Mouse (Mus musculus) lung, embryonic 16.5 days (tissue): ENCODE results near the gene Zgrf1. TPM values are rescaled to one million over a fixed set of nuclear protein-coding genes. Genes with fewer than 3 reads are reported as not detected.
A peak's percentile ranks its signal among the peaks of the same experiment; 100 is the strongest.

Experiments
- ATAC-seq: fragments of 200-750 bp; cut with Nextera tagmentation; 2 replicates; pipeline ENCODE4 v1.8.0; 2017; ENCODE audit warnings: low read depth, mild to moderate bottlenecking, moderate library complexity
- H3K27ac ChIP-seq: fragments of 300-500 bp; sonication (generic); 2 replicates; pipeline ENCODE4 v1.5.1; 2014; ENCODE audit warnings: mild to moderate bottlenecking, control low read depth, low read length
- H3K27me3 ChIP-seq: fragments of 300-500 bp; sonication (generic); 2 replicates; pipeline ENCODE4 v1.6.1; 2014; ENCODE audit warnings: low read depth, low read length, mixed read lengths; ENCODE audit not compliant: control insufficient read depth, insufficient read depth
- H3K36me3 ChIP-seq: fragments of 300-500 bp; sonication (generic); 2 replicates; pipeline ENCODE4 v1.6.1; 2014; ENCODE audit warnings: low read length; ENCODE audit not compliant: control insufficient read depth, insufficient read depth
- H3K4me1 ChIP-seq: fragments of 300-500 bp; sonication (generic); replicated peaks from 2 replicates; pipeline ENCODE4 v1.6.1; 2014; ENCODE audit warnings: low read length, mixed read lengths; ENCODE audit not compliant: control insufficient read depth, insufficient read depth
- H3K4me2 ChIP-seq: fragments of 300-500 bp; sonication (generic); 2 replicates; pipeline ENCODE4 v1.6.1; 2014; ENCODE audit warnings: low read depth, low read length, control low read depth
- H3K4me3 ChIP-seq: fragments of 300-500 bp; sonication (generic); 2 replicates; pipeline ENCODE4 v1.5.1; 2014; ENCODE audit warnings: mild to moderate bottlenecking, low read length, control low read depth
- H3K9ac ChIP-seq: fragments of 300-500 bp; sonication (generic); 2 replicates; pipeline ENCODE4 v1.6.1; 2014; ENCODE audit warnings: low read length, control low read depth
- H3K9me3 ChIP-seq: fragments of 300-500 bp; sonication (generic); 2 replicates; pipeline ENCODE4 v1.6.1; 2016; ENCODE audit warnings: low read length; ENCODE audit not compliant: control insufficient read depth
- WGBS: fragments of 180-500 bp; shearing (Covaris S2); extraction: QIAGEN DNeasy Blood & Tissue Kit; methylation state at CpG from one replicate; pipeline ENCODE4 v1.1.7; 2014; 5-methylcytosine and 5-hydroxymethylcytosine counted together
- polyA plus RNA-seq: library from polyadenylated mRNA; unstranded; fragments of >200 nt; fragmentation: Nextera tagmentation; extraction: Ambion mirVana; gene quantifications from 2 replicates; pipeline ENCODE4 v1.2.1, GENCODE M21; 2015

Gene Zgrf1
- polyA plus RNA-seq, 1 experiment from 2014 or later, result 8.3 TPM

DNA sequence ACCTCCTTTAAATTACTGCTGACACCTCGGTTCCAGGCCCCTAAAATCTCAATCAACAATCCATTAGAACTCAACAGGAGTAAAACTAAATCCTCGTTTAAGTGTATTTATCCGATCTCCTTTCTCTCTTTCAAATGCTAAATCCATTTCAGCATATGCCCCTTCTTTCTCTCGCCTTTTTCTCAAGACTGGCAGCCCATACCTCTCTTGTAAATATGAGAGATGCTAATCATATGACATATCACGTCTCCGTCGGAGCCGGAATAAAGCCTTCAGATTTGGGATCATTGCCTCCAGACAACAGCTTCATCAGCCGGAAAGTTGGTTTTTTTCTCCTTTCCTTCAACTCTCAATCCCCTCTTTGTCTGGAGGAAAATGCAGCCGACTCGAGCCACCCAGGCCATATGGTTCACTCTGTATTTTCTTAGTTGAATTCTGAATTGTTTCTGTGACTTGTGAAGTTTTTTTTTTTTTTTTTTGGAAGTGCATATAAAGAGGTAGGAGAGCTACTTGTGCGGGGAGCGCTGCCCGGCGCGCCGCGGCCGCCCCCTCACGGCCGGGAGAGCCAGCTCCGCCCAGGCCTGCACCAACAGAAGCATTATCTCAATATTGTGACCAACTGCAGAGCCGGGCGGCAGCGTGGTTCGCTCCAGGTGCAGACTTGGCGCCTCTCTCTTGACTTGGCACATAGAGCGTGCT, 72.6 kb downstream of the Zgrf1 start:
- H3K36me3 ChIP-seq, result no peaks in the 10 kb centered on the region
- H3K4me3 ChIP-seq, result peak overlapping the region; percentile 50
- no peak overlapping the region for H3K27ac ChIP-seq
- H3K4me1 ChIP-seq, result peaks cover 14% of the 10 kb centered on the region
- ATAC-seq, result no peak
- H3K9ac ChIP-seq, result no peak overlapping the region
- WGBS, result under 1% methylated on average over 28 of the region's 28 CpGs
- H3K27me3 ChIP-seq, result peaks cover 64% of the 10 kb centered on the region
- no peaks in the 10 kb centered on the region for H3K9me3 ChIP-seq
- peak overlapping the region; percentile 81 for H3K4me2 ChIP-seq

DNA sequence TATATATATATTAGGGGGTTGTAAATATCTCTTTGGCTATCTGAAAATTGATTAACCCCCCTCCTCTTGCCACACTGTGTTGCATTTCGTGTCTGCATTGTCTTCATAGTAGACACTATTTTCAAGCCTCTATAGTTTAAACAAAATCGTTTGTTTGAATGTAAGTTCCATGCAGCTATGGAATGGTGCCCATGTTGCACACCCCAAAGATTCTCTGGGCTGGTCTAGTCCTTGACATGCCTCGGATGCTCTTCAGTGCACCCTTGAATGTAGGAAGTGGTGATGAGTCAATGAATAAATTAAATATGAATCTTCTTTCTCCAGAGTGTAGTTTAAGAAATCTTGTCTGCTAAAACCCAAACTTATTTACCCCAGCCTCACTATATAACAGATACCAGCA, 73.2 kb downstream of the Zgrf1 start:
- peaks cover 68% of the 10 kb centered on the region for H3K27me3 ChIP-seq
- WGBS, result 7% methylated on average over 3 of the region's 3 CpGs
- no peaks in the 10 kb centered on the region for H3K36me3 ChIP-seq
- H3K9me3 ChIP-seq, result no peaks in the 10 kb centered on the region
- H3K4me3 ChIP-seq, result no peak overlapping the region
- no peak overlapping the region for H3K4me2 ChIP-seq
- no peak overlapping the region for H3K9ac ChIP-seq
- peaks cover 14% of the 10 kb centered on the region for H3K4me1 ChIP-seq
- H3K27ac ChIP-seq, result no peak overlapping the region
- ATAC-seq, result no peak

DNA sequence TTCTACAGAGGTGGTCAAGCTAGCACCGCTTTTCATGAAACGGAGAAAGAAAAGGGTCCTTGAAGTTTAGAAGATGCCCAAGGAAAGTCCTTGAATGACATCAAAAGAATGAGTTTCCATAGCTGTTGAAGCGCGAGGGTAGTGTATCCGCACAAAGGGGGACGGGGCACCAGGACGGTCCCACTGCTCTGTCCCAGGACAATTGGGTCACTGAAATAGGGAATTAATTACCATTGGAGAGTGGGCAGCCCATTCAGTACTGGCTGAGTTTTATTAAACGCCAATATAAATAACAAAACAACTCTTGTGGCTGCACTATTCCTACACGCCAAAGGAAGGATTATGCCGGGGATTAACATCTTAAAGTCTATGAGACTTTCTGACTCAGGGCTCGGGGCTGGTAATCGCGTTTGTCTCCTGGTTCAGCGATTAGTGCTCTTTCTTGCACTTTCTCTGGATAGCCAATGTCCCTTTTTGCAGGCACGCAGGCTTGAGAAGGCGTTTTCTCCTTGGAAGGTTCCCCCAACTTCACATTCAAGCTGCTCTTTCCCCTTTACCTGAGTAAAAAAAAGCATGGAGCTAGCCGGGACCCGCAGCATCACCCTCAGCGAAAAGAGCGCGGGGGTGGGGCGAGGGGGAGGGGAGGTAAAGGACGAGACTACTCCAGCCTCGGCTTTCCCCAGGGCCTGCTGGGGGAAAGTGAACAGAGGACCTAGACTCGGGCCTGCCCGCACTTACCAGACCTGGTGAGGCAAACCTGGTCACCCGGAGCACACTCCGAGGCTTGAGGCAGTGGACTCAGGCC, 74.1 kb downstream of the Zgrf1 start:
- H3K4me1 ChIP-seq, result peaks cover 15% of the 10 kb centered on the region
- ATAC-seq, result no peak
- H3K4me2 ChIP-seq, result no peak overlapping the region
- no peaks in the 10 kb centered on the region for H3K36me3 ChIP-seq
- peaks cover 76% of the 10 kb centered on the region for H3K27me3 ChIP-seq
- H3K9ac ChIP-seq, result no peak overlapping the region
- H3K27ac ChIP-seq, result no peak overlapping the region
- WGBS, result 2% methylated on average over 28 of the region's 28 CpGs
- no peak overlapping the region; the same call in 1 of the 2 replicates for H3K4me3 ChIP-seq
- H3K9me3 ChIP-seq, result no peaks in the 10 kb centered on the region

DNA sequence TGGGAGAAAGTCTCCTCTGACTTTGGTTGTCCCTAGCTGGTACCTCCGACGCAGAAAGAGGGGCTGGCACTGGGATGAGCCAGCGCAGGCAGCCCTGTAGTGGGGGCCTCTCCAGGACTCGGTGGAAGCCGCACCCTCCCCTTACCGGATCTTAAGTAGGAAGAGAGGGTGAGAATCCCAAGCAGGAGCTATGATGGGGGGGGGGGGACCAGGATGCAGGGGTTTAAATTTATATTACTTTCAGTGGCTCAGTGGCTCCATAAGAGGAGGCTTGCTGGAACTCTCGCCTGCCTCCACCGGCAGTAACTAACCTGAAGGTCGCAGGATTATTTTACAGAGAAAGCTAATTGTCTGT, 74.6 kb downstream of the Zgrf1 start:
- no peak for ATAC-seq
- Histone ChIP-seq H3K4me2 (no peak overlapping the region), H3K36me3 (no peaks in the 10 kb centered on the region), H3K4me1 (peaks cover 21% of the 10 kb centered on the region), H3K9me3 (no peaks in the 10 kb centered on the region), H3K4me3 (no peak overlapping the region; the same call in 1 of the 2 replicates), H3K27ac (no peak overlapping the region), H3K9ac (no peak overlapping the region), H3K27me3 (peaks cover 79% of the 10 kb centered on the region)
- WGBS, result 0% methylated on average over 9 of the region's 9 CpGs

DNA sequence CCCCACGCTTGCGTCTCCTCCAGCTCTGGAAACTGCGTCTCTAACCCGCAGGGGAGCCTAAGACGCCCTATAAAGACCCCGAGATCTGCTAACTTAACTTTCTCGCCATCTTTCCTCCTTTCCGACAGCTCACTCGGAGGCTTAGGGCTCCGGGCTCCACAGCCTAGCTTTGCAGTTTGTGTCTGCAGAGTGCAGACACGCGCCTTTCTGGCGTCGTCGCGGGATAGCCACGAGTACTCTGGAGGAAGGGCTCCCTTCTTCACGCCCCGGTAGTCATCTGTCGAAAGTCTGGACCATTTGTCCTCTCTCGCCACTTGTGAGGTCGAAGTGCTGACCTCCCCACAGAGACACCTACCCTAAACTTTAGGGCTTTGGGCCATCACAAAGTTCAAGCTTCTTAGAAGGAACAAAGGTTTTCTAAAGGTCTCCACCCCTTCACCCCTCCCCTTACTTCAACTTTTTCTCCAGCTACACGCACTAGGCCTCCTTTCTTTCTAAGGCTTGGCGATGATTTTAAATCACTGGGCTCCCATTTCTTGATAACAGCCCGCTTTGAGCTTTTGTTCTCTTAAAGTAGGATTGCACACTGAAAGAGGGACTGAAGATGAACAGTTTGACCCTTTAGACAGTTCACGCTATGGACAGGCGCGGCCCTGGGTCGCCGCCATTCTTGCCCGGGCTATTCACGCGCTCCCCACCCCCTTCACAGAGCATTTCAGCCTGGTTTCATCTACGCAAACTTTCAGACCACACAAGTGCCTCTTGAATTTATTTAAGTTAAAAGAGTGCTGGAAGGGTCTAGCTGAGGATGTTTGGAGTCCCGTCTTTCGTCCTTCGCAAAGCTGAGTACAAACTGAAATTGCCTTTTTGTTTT, 75.3 kb downstream of the Zgrf1 start:
- Histone ChIP-seq H3K4me2 (no peak overlapping the region), H3K9ac (no peak overlapping the region), H3K36me3 (no peaks in the 10 kb centered on the region), H3K4me3 (no peak overlapping the region), H3K4me1 (peaks cover 26% of the 10 kb centered on the region), H3K27ac (no peak overlapping the region), H3K27me3 (peaks cover 84% of the 10 kb centered on the region), H3K9me3 (no peaks in the 10 kb centered on the region)
- ATAC-seq, result no peak
- 2% methylated on average over 37 of the region's 37 CpGs for WGBS

DNA sequence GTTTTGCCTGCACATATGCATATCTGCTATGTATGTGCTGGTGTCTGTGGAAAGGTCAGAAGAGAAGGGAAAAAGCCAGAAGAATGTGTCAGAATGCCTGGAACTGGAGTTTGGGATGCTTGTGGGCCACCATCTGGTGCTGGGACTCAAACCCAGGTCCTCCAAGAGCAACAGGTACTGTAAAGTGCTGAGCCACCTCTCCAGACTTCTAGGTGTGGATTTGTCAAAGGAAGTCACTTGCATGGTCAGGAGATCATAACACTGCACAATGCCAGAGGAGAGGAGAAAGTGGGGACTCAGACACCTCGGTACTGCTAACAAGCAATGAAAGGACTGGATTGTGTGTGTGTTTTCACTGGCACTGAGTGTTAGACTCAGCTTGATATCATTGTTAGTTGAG, 76.9 kb downstream of the Zgrf1 start:
- WGBS, result 6% methylated on average over 1 of the region's 1 CpGs
- peaks cover 36% of the 10 kb centered on the region for H3K4me1 ChIP-seq

DNA sequence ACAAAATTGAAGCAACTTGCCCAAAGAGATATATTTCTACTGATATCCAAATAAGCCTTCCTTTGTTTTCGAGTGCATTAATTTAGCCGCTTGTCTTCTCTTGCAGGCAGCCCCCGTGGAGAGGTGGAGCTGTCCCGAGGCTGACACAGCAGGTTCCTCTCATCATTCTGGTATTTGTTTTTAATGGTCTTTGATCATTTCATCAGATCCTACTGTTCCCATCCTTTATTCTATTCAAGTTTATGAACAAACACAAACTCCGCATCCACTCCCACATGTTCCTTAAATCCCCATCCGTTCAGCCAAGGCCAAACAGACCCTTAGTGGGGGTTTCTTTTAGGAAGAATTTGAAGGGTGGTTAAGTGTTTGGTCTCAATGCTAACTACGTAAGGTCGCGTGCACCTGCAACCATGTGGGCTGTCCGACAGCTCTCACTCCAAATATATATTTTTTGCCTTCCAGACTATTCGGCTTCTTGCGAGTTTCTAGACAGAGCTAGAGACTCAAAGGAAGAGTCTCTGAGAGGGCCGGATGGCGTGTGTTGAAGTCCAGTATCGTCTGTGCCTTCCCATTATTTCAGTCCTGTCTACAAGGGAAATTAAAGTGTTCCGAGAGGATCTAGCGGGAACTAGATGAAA, 77.6 kb downstream of the Zgrf1 start:
- no peak for ATAC-seq
- H3K9me3 ChIP-seq, result no peaks in the 10 kb centered on the region
- H3K4me2 ChIP-seq, result no peak overlapping the region
- H3K36me3 ChIP-seq, result no peaks in the 10 kb centered on the region
- WGBS, result 5% methylated on average over 17 of the region's 17 CpGs
- no peak overlapping the region for H3K27ac ChIP-seq
- peaks cover 29% of the 10 kb centered on the region for H3K4me1 ChIP-seq
- no peak overlapping the region for H3K4me3 ChIP-seq
- no peak overlapping the region for H3K9ac ChIP-seq
- peaks cover 89% of the 10 kb centered on the region for H3K27me3 ChIP-seq

More for the DNA sequence above, 76.9 kb downstream of the Zgrf1 start:
- no peak overlapping the region for H3K4me3 ChIP-seq
- H3K9ac ChIP-seq, result no peak overlapping the region
- H3K27ac ChIP-seq, result no peak overlapping the region
- no peaks in the 10 kb centered on the region for H3K36me3 ChIP-seq
- H3K27me3 ChIP-seq, result peaks cover 92% of the 10 kb centered on the region
- H3K9me3 ChIP-seq, result no peaks in the 10 kb centered on the region
- no peak overlapping the region for H3K4me2 ChIP-seq
- no peak for ATAC-seq

DNA sequence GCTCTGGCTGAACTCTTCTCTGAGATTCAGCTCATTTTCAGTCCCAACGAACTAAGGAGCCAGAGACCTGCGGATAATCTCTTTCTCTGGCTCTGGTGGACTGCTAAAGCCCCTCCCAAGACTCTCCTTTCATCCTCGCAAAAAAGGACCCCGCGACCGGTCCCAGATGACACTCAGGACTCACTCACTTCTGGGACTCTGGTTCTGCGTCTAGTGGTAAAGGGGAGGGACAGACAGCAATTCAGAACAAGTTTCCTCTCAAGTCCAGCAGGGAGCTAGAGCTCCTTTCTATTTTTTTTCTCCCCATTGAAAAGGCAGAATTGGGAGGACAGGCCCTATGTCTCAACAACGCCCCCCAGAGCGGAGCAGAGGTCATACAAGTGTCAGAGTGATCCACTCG, 78.3 kb downstream of the Zgrf1 start:
- H3K36me3 ChIP-seq, result no peaks in the 10 kb centered on the region
- no peaks in the 10 kb centered on the region for H3K9me3 ChIP-seq
- no peak for ATAC-seq
- WGBS, result 1% methylated on average over 10 of the region's 10 CpGs
- H3K9ac ChIP-seq, result no peak overlapping the region
- H3K4me1 ChIP-seq, result peaks cover 25% of the 10 kb centered on the region
- peaks cover 86% of the 10 kb centered on the region for H3K27me3 ChIP-seq
- no peak overlapping the region for H3K27ac ChIP-seq
- no peak overlapping the region for H3K4me2 ChIP-seq
- no peak overlapping the region for H3K4me3 ChIP-seq
